ENCODE assay signal across 15 mouse cellular contexts in the genomic region with DNA sequence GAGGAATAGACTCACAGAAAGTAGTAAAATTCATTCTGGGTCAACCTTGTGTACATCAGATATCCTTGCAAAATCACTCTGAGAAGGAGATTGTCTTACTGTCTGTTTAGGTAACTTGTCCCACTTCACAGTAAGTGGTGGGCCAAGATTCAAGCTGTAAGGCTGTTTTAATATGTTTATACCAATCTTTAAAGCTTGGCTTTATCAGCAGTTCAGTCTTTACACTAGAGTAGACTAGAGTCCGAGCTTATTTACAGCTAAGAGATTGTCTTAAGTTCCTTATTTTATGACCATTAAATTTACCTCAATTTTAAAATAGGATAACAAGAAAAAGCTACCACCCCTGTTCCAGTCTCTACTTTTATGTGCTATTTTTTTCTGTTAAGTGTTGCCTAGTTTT.
"Had no signal": no experiment of that assay in that cellular context is flagged by ENCODE, and none has a peak within 500 bp of the region (broad histone marks: within the 10 kb centered on the region; RNA-seq: fewer than 3 reads in every experiment).

No protein-coding gene starts in this region.

- H3K36me3 ChIP-seq: neural tube, embryonic 13.5 days; neural tube, embryonic 15.5 days; stomach, embryonic 15.5 days had no signal

- H3K27me3 ChIP-seq: neural tube, embryonic 13.5 days; neural tube, embryonic 15.5 days; stomach, embryonic 15.5 days had no signal

- H3K4me2 ChIP-seq: neural tube, embryonic 13.5 days; neural tube, embryonic 15.5 days; stomach, embryonic 15.5 days had no signal

- H3K9me3 ChIP-seq: neural tube, embryonic 13.5 days; neural tube, embryonic 15.5 days; stomach, embryonic 15.5 days had no signal

- H3K27ac ChIP-seq: neural tube, embryonic 13.5 days; neural tube, embryonic 15.5 days; stomach, embryonic 15.5 days; stomach, postnatal 0 days had no signal

- H3K9ac ChIP-seq: neural tube, embryonic 13.5 days; neural tube, embryonic 15.5 days; stomach, embryonic 15.5 days had no signal

- H3K4me1 ChIP-seq: stomach, embryonic 15.5 days had no signal

- H3K4me3 ChIP-seq: neural tube, embryonic 13.5 days; neural tube, embryonic 15.5 days; stomach, embryonic 15.5 days had no signal

- DNase-seq: right cerebral cortex, adult 18-20 months; right cerebral cortex, postnatal 14 days; right cerebral cortex, postnatal 25 days; right cerebral cortex, postnatal 4 days; spleen, adult 18-20 months; thymus, adult 18-20 months; thymus, adult 2 months; thymus, postnatal 14 days; thymus, postnatal 25 days; thymus, postnatal 36 days; thymus, postnatal 4 days had no signal
